Mouse (Mus musculus) limb, embryonic 15.5 days (tissue): ENCODE results near the gene C130026I21Rik. TPM values are rescaled to one million over a fixed set of nuclear protein-coding genes. Genes with fewer than 3 reads are reported as not detected.
"Not testable (repeated sequence)": the region's sequence is repeated elsewhere in the genome, so short reads cannot be mapped to it uniquely, and the experiment has no call there.

Experiments used
- ATAC-seq: fragments of 200-750 bp; cut with Nextera tagmentation; 2 replicates; pipeline ENCODE4 v1.8.0; 2017; ENCODE audit warnings: low read depth, moderate TSS enrichment; ENCODE audit not compliant: insufficient number of reproducible peaks, low FRiP score, low TSS enrichment
- H3K27ac ChIP-seq: fragments of 300-500 bp; sonication (generic); 2 replicates; pipeline ENCODE4 v1.5.1; 2015; ENCODE audit warnings: moderate library complexity, mild to moderate bottlenecking, inconsistent platforms
- H3K27me3 ChIP-seq: fragments of 300-500 bp; sonication (generic); 2 replicates; pipeline ENCODE4 v1.6.1; 2015; ENCODE audit warnings: inconsistent platforms
- H3K36me3 ChIP-seq: fragments of 300-500 bp; sonication (generic); 2 replicates; pipeline ENCODE4 v1.6.1; 2015; ENCODE audit warnings: inconsistent platforms
- H3K4me1 ChIP-seq: fragments of 300-500 bp; sonication (generic); 2 replicates; pipeline ENCODE4 v1.6.1; 2015; ENCODE audit warnings: inconsistent platforms
- H3K4me2 ChIP-seq: fragments of 300-500 bp; sonication (generic); 2 replicates; pipeline ENCODE4 v1.6.1; 2015; ENCODE audit warnings: mild to moderate bottlenecking, inconsistent platforms
- H3K4me3 ChIP-seq: fragments of 300-500 bp; sonication (generic); 2 replicates; pipeline ENCODE4 v1.5.1; 2015; ENCODE audit warnings: mild to moderate bottlenecking, inconsistent platforms
- H3K9ac ChIP-seq: fragments of 300-500 bp; sonication (generic); 2 replicates; pipeline ENCODE4 v1.6.1; 2015; ENCODE audit warnings: inconsistent platforms
- H3K9me3 ChIP-seq: fragments of 300-500 bp; sonication (generic); 2 replicates; pipeline ENCODE4 v1.6.1; 2016; ENCODE audit warnings: inconsistent platforms
- WGBS: fragments of 180-500 bp; shearing (Covaris S2); methylation state at CpG from one replicate; pipeline ENCODE4 v1.1.7; 2015; 5-methylcytosine and 5-hydroxymethylcytosine counted together
- polyA plus RNA-seq: library from polyadenylated mRNA; unstranded; fragments of >200 nt; fragmentation: Nextera tagmentation; extraction: Ambion mirVana; gene quantifications from 2 replicates; pipeline ENCODE4 v1.2.1, GENCODE M21; 2015

The C130026I21Rik gene
- polyA plus RNA-seq: 1.2 and 1.3 TPM in 2 replicates

DNA sequence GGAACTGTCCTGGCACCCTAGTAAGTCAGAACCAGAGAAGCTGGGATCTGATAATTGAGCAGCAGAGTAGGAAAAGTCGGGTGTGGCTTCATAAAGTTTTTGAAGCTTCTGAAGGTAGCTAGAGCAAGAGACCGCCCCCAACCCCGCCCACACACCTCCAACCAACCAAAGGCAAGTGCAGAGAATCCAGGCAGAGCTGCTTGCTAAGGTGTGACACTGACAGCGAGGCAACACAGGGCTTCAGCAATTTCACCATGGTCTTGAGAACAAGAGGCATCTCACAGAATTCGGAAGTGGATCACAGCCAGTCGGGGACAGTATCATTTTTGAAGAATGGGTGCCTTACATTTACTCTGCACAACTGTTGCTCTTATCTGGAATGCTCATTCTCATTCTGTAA is at the start of gene C130026I21Rik:
Gene C130026I21Rik, minus strand, starts transcription at position 101 of the 400 bp plus-strand sequence.
- H3K4me2 ChIP-seq, ATAC-seq, H3K9me3 ChIP-seq, H3K4me3 ChIP-seq, H3K4me1 ChIP-seq, H3K9ac ChIP-seq, H3K27ac ChIP-seq, H3K27me3 ChIP-seq, H3K36me3 ChIP-seq: not testable (repeated sequence)
- WGBS: 60% methylated on average over 1 of the region's 6 CpGs

- H3K36me3 ChIP-seq, H3K27me3 ChIP-seq, H3K4me1 ChIP-seq, H3K9me3 ChIP-seq, H3K4me2 ChIP-seq, ATAC-seq, H3K9ac ChIP-seq, H3K27ac ChIP-seq, H3K4me3 ChIP-seq: not testable (repeated sequence)
- 48% methylated on average over 4 of the region's 5 CpGs for WGBS
Measured at GRCm38 (mm10) chr1:85287063-85287462, 16.7 kb upstream of the C130026I21Rik start.

GRCm38 (mm10) chr1:85276421-85276820 is 6.1 kb upstream of the C130026I21Rik start:
- H3K27me3 ChIP-seq, H3K27ac ChIP-seq, H3K4me1 ChIP-seq, H3K4me3 ChIP-seq, H3K9me3 ChIP-seq, H3K4me2 ChIP-seq, ATAC-seq, H3K36me3 ChIP-seq, H3K9ac ChIP-seq: not testable (repeated sequence)
- 80% methylated on average over 4 of the region's 5 CpGs for WGBS

DNA sequence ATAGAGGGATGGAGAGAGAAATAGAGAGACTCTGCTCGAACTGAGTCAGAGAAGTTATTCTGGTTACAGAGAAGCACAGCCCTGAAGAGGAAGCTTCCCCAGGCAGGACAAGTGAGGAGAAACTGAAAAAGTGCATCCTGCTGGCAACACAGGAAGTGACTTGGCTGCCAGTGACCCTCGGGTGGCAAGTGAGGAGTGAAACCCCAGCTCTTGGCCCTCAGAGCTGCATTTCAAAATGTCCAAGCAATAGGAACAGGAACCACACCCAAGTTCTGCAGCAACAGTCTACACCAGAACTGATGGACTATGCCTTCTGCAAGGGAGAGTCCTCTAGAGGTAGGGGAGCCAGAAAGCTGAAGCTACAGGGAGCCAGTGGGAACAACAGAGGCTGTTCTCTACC is 11.7 kb downstream of the C130026I21Rik start:
- not testable (repeated sequence) for H3K36me3 ChIP-seq
- WGBS: 64% methylated on average over 2 of the region's 2 CpGs

DNA sequence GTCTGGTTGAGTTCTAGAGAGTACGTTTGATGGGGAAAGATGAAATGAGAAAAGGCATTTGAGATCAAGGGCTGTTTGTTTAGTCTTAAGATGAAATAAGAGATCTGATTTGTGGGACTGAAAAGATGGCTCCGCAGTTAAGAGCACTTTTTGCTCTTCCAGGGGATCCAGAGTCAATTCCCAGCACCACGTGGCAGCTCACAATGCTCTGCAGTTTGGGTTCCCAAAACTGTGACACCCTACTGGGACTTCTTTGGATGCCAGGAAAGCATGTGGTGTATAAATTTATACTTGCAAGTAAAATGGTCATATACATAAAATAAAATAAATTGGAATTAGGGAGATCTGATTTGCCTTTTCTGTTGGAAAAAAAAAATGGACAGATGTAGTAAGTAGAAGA is 15.1 kb downstream of the C130026I21Rik start:
- H3K36me3 ChIP-seq, H3K4me3 ChIP-seq, H3K27ac ChIP-seq, H3K9ac ChIP-seq, ATAC-seq, H3K4me2 ChIP-seq, H3K27me3 ChIP-seq, H3K9me3 ChIP-seq, H3K4me1 ChIP-seq: not testable (repeated sequence)
- 63% methylated on average over 2 of the region's 3 CpGs for WGBS

More for the DNA sequence above, 11.7 kb downstream of the C130026I21Rik start:
- H3K27ac ChIP-seq, H3K27me3 ChIP-seq, H3K9ac ChIP-seq, H3K4me1 ChIP-seq, ATAC-seq, H3K4me3 ChIP-seq, H3K4me2 ChIP-seq, H3K9me3 ChIP-seq: not testable (repeated sequence)

DNA sequence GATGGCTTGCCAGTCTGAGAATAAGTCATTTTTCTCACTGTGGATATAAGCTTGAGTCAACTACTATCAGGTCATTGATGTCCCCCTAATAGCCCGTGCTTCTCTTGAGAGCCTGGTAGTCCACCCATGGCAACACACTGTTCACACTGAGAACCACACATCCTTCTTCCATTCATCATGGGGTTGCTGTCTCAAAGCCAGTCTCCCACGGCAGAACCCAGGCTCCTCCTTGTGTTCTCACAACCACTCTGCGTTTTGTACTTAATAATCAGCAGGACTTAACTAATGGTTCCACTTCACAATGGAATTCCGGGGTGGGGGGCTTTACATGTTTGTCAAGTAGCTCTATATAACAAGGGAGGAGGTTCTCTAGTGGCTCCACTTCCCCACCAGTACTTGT is 19.2 kb downstream of the C130026I21Rik start:
- 81% methylated on average over 4 of the region's 4 CpGs for WGBS
- H3K36me3 ChIP-seq: not testable (repeated sequence)

GRCm38 (mm10) chr1:85248985-85249384 is 21.4 kb downstream of the C130026I21Rik start:
- ATAC-seq: 0 out of 2 replicates have a peak, but pooled peaks have one; percentile 55
- peaks cover 15% of the 10 kb centered on the region for H3K9me3 ChIP-seq
- not testable (repeated sequence) for H3K27me3 ChIP-seq, H3K9ac ChIP-seq, H3K27ac ChIP-seq, H3K4me3 ChIP-seq, H3K36me3 ChIP-seq, H3K4me2 ChIP-seq, H3K4me1 ChIP-seq
- 63% methylated on average over 3 of the region's 3 CpGs for WGBS

More for the DNA sequence above, 19.2 kb downstream of the C130026I21Rik start:
- peaks cover 14% of the 10 kb centered on the region for H3K9me3 ChIP-seq
- H3K4me1 ChIP-seq, H3K27ac ChIP-seq, H3K4me2 ChIP-seq, ATAC-seq, H3K4me3 ChIP-seq, H3K27me3 ChIP-seq, H3K9ac ChIP-seq: not testable (repeated sequence)

GRCm38 (mm10) chr1:85246776-85247460 is 23.4 kb downstream of the C130026I21Rik start:
- H3K9me3 ChIP-seq: peaks cover 25% of the 10 kb centered on the region
- H3K36me3 ChIP-seq, H3K4me1 ChIP-seq, H3K27me3 ChIP-seq, H3K4me2 ChIP-seq, H3K27ac ChIP-seq, ATAC-seq, H3K4me3 ChIP-seq, H3K9ac ChIP-seq: not testable (repeated sequence)
- WGBS: 70% methylated on average over 8 of the region's 8 CpGs

DNA sequence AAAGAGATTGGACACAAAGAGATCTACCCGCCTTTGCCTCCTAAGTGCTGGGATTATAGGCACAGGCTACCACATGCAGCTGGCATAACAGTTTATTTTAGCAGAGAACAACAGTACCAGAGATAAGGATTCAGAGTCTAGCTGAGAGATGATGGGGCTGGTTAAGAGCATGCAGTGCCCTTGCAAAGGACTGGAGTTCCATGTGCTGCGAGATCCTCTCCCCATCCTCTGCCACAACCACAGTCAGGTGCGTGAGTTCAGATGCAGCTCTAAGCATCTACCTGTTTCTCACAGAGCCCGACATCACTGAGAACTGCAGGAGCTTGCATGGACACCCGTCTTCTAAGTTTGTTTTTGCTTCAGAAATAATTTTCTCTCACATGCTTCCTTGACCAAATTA is 24.1 kb downstream of the C130026I21Rik start:
- H3K4me2 ChIP-seq, H3K9ac ChIP-seq, ATAC-seq, H3K4me3 ChIP-seq, H3K27ac ChIP-seq, H3K36me3 ChIP-seq, H3K27me3 ChIP-seq, H3K4me1 ChIP-seq: not testable (repeated sequence)
- WGBS: 79% methylated on average over 5 of the region's 5 CpGs
- peaks cover 27% of the 10 kb centered on the region for H3K9me3 ChIP-seq

DNA sequence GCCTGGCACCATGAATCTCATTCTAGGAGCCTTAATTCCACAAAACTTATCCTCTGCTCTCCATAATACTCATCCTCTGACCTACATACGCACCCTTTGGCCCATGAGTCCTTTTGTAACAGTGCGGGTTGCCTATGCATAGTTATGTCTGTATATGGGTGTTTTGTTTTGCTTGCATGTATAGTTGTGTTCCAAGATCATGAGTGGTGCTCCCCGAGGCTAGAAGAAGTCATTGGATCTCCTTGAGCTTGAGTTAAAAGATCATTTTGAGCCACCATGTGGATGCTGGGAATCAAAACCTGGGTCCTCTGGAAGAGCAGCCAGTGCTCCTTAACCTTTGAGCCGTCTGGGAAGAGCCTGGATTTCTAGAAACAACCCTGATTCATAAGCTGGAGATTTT is 25.4 kb downstream of the C130026I21Rik start:
- not testable (repeated sequence) for H3K9ac ChIP-seq, H3K4me3 ChIP-seq, H3K36me3 ChIP-seq, ATAC-seq, H3K27me3 ChIP-seq, H3K4me1 ChIP-seq, H3K27ac ChIP-seq, H3K4me2 ChIP-seq
- WGBS: 64% methylated on average over 3 of the region's 4 CpGs
- peaks cover 31% of the 10 kb centered on the region for H3K9me3 ChIP-seq

GRCm38 (mm10) chr1:85243023-85243422 is 27.3 kb downstream of the C130026I21Rik start:
- not testable (repeated sequence) for H3K4me2 ChIP-seq, H3K4me1 ChIP-seq, H3K27me3 ChIP-seq, H3K9ac ChIP-seq, H3K4me3 ChIP-seq, H3K36me3 ChIP-seq, H3K27ac ChIP-seq, ATAC-seq
- 71% methylated on average over 2 of the region's 2 CpGs for WGBS
- peaks cover 37% of the 10 kb centered on the region for H3K9me3 ChIP-seq

DNA sequence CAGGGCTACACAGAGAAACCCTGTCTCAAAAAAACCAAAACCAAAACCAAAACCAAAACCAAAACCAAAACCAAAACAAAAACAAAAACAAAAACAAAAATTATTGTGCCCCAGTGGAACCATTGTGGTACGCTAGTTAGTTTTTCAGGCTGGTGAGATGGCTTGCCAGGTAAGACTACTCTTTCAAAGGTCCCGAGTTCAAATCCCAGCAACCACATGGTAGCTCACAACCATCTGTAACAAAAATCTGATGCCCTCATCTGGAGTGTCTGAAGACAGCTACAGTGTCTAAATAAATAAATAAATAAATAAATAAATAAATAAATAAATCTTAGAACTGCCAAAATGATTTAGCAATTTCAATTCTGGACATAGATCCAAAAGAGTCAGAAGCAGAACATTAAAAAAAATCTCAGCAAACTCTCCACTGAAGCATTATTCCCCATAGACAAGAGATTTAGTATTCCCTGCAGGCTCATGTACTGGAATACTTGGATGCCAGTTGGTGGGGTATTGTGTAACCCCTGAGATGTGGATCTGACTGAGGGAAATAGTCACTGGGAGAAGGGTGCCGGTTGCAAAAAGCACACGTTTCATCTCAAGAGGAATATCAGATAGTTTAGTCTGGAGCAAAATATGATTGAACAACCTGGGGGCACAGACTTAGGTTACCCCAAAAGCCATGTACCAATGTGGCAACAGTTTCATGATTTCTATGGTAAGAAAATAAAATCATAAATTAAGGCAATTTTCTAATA is 31.2 kb downstream of the C130026I21Rik start:
- not testable (repeated sequence) for ATAC-seq, H3K9ac ChIP-seq, H3K4me3 ChIP-seq, H3K36me3 ChIP-seq, H3K27ac ChIP-seq, H3K27me3 ChIP-seq, H3K4me2 ChIP-seq, H3K4me1 ChIP-seq
- WGBS: 68% methylated on average over 4 of the region's 4 CpGs
- peaks cover 26% of the 10 kb centered on the region for H3K9me3 ChIP-seq
